Mouse (Mus musculus): ENCODE measurements at regions not wholly inside any gene's neighbourhood (a gene's known extent, or its start where the extent isn't known, plus 50 kb on each side); places are given as distances from the start of the nearest gene placed in this dataset.

- DNase-seq (ENCODE audit: low spot score), result no peak
Measured at GRCm38 (mm10) chr16:62496697-62497096, 289.9 kb downstream of the Nsun3 start.

- no peak for DNase-seq (ENCODE audit: low spot score)
Measured at GRCm38 (mm10) chr16:62470133-62470532, 316.5 kb downstream of the Nsun3 start.

DNA sequence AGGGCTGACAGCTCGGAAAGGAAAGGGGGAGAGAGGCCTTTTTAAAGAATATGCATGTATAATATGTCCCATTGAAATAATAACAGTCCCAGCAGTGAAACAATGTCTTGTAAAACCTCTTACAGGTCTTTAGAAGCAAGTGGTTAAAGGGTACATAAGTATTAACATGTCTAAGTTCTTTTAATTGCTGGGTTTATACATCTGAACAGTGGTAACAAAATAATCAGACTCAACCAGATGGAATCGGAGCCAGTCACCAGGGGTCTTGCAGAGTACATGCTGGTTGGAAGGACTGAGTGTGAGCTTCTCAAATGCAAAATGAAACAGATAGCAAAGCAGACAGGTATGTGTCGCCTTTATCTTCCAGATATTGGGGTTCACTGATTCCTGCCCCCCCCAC, 317.3 kb downstream of the Nsun3 start:
- no peak for DNase-seq (ENCODE audit: low spot score)

DNA sequence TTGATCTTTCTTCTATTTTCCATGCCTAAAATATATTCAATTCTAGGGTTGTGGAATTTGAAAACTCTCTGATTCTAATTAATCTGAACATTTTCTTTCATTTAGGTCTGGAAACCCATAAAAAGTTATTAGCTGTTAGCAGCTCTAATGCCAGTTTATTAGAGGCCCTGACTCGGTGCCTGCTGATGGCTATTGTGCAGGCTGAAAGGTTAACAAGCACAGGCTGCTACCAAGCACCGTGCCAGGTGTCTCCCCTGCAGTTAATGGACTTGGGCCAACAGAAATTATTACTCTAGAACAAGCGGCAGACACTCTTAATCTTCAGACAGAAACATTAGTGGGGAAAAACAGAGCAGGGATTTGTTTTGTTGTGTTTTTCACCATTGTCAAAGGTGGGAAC, 317.8 kb downstream of the Nsun3 start:
- no peak for DNase-seq (ENCODE audit: low spot score)

DNA sequence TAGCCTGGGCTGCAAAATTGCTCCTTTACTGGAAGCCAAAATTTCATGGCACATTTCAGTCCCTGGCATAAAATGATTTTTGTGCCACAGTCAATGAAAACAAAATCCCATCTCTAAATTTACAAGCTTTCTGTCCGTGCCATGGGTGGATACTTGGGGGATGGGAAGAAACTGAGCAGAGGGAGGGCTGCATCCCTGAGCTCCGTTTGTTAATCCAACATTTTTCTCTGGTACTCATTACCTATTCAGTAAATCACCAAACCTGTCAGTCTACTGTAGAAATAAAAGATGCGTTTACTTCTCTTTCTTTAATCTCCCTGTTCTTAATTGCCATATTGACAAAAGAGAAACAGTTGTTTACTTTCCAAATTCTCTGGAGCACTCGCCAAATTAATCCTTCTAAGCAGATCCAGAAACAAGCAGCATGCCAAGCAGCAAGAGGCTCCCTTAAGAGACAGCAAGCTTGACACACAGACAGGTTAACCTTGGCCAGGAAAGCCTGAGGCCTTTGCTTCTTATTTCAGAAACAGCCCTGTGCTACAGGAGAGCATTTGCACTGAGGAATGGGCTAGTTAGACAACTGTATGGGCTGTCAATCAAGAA, 326.6 kb downstream of the Nsun3 start:
- no peak for DNase-seq (ENCODE audit: low spot score)

- DNase-seq (ENCODE audit: low spot score), result no peak
Measured at GRCm38 (mm10) chr16:62449735-62450134, 336.9 kb downstream of the Nsun3 start.

DNA sequence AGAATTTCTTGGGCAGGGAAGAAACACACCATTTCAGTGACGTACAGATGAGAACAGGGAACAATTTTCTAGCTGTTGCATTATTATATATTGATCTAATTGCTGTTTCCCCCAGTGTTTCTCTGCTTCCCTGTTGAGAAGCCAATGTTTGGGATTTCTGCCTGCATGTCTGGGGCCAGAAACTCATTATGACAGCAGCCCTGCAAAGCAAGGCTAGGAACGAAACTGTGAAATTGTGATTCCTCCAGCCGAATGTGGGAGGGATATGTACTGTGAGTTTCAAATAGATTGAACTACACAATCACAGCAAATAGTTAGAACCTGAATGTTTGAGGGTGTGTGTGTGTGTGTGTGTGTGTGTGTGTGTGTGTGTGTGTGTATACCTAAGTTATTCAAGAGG, 339.2 kb downstream of the Nsun3 start:
- no peak for DNase-seq (ENCODE audit: low spot score)

DNA sequence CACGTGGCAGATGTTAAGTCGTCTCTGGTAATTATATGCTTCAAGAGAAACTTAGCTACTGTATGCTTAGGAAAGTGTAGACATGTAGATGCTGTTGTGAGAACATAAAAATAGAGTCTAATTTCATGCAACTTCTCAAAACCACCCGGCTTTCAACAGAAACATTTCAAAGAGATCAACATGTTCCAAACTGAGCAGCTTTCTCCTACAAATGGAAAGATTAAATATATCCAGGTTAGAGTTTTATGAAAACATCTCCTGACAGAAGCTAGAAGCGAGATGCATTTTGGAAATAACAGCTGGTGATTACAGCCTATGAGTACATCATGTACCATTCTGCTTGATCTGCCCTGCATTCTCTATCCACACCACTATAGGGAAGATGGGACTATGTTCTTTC, 345.4 kb downstream of the Nsun3 start:
- no peak for DNase-seq (ENCODE audit: low spot score)

- DNase-seq (ENCODE audit: low spot score), result no peak
Measured at GRCm38 (mm10) chr16:62433125-62433524, 353.5 kb downstream of the Nsun3 start.

DNA sequence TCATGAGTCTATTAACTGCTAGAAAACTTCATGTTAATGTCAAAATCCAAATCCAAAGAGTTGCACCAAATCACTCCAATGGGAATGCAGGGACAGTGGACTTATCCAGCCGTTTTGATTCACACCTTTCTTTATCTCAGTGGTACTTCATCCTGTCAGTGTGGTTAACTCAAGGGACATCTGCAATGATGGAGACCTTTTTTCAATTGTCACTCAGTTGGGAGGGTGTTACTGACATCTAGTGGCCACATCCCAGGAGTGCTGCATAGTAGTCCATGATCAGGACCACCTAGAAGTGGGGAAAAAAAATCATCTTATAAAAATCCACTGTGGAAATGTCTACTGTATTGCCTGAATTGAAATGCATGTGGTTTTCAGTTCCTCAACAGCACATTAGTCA, 372.1 kb downstream of the Nsun3 start:
- no peak for DNase-seq (ENCODE audit: low spot score)

DNA sequence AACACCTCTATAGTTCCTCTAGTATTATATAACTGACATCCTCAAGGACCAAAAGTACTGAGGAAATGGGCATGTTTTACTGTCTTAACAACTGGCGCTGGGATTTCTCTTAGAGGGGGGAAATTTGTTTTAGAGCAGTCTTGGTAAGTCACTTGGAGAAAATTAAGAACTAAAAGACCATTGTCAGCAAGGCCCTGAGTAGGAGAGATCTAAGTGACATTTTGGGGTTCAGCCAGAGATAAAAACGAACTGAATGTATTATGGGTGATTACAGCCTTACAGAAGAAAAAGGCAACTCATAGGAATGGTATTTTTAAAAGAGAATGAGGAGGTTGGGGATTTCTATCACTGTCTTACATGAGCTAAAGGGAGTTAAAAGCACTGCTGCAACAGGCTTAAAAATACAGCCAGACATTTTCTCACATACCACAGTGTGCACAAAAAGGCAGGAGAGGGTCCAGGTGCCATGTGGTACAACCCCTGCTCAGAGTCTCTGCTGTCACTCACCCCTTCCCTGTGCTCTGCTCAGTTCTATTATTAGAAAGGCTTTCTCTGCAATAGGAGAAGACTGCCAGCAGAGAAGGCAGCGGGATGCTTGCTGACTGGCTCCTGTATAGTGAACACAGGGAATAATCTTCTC, 379.0 kb downstream of the Nsun3 start:
- DNase-seq (ENCODE audit: low spot score), result no peak

DNA sequence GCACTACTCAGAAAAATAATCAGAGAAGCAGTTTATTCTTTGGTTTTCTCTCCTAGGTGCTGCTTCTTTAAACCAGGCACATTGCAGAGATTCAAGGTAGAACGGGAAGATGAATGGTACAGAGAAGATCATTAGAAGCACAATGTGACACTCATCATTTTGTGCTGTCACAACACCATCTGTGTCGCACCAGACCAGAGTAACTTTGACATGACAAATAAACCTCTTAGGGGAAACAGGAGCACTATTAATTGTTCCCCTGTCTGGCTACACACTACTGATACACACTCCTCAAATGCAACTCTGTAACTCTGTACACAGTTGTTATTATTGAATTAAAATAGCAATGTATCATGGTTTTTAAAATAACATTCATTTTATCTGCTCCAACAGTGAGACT, 380.2 kb downstream of the Nsun3 start:
- DNase-seq (ENCODE audit: low spot score), result no peak

DNA sequence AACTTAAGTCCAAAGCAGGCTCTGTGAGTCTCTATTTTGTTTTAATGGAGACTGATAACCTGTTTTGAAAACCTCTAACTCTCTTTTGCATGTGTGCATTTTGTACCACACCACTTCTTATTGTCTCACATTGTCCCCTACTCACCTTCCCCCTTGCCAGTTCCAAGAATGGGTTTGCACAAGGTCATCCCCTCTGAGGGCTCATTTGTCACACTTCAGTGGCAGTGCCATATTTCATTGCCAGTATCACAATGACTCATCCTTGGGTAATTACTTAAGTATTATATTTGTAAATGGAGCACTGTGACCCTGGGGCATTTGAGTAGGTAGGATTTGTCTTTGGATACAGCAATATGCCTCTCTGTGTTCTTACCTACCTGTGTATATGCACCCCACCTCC, 429.3 kb downstream of the Nsun3 start:
- no peak for DNase-seq (ENCODE audit: low spot score)

- DNase-seq (ENCODE audit: low spot score), result no peak
Measured at GRCm38 (mm10) chr16:62356349-62356748, 430.3 kb downstream of the Nsun3 start.

GRCm38 (mm10) chr16:62355830-62356270, 430.8 kb downstream of the Nsun3 start:
- DNase-seq (ENCODE audit: low spot score), result no peak

DNA sequence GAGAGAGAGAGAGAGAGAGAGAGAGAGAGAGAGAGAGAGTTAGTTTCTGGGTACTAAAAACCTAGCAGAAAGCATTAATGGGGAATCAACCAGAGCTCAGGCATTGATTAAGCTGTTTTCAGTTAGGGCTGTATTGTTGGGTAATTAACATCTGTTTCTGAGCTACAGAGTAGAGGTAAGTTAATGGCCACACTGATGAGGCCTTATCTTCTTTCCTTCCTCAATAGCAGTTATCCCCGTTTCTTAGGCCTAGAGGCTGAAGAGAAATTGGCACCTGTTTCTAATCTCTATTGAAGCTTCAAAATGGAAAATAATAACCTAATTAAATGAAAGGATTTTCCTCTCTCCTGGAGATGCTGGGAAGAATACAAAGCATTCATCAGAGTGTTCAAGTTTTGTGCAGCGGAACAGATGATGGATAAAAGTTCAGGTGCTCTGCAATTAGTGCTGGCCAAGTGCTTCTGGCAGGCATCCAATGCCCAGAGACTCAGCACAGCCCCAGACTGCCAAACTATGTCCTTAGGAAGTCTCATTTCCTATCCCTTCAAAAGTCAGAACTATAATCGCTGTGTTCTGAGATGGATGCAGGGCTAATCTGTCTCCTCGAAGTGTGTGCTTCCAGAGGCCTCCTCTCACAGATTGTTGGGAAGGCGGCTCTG, 459.1 kb downstream of the Nsun3 start:
- DNase-seq (ENCODE audit: low spot score), result no peak

DNA sequence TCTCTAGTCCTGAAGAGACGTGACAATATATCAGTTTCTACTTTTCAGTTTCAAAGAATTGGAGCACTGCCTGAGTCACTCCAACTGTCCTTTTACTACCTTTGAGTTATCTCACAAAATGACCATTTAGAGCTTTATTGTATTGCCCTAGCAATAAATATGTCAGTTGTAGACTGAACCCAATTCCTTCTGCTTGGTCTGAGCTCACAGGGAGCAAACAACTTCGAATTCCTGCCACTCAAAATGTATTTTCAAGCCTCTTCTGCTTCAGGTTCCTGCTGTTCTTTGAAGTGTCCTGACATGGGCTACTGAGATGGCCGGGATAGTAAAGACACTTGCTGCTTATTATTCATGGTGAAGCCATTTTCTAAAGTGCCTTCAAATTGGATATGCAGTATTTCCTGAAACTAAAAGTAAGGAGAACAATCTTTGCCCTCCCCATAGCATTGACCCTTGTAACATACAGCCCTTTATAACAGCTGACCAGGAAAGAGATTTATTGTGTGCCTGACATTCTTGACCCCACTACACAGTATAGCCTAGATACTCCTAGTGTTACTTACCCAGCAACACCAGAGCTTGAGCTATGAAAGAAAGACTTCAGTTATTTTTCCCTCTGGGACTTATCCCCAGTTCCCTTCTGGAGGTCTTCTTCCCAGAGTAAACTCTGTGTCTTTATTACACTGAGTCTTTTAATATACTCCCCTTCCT, 460.9 kb downstream of the Nsun3 start:
- DNase-seq (ENCODE audit: low spot score), result no peak

DNA sequence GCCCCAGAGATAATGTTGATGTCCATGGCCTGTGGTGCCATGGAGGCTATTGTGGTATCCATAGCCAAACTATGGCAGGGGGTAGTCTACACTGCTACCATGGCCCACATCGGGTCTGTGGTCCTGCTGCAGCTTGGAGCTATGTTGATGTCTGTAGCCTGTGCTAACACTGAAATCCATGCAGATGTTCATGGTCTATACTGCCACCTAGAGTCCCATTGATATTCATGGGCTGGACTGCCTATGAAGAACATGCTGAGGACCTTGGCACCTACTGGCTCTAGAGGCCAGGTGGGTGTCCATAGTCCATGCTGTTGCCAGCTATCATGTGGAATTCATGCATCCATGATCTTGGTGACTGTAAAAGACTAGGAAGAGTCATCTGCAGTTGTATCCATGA, 463.8 kb downstream of the Nsun3 start:
- DNase-seq (ENCODE audit: low spot score), result no peak

GRCm38 (mm10) chr16:62288948-62289347, 497.7 kb downstream of the Nsun3 start:
- no peak for DNase-seq (ENCODE audit: low spot score)
